Mouse (Mus musculus) lung, postnatal 0 days (tissue): ENCODE measurements around the gene Gabrr1.

ENCODE experiments used
- CTCF ChIP-seq: IDR thresholded peaks from 2 replicates; pipeline ENCODE4 v1.5.1; 2016; ENCODE audit warnings: antibody characterized with exemption, mild to moderate bottlenecking
- EP300 ChIP-seq: IDR thresholded peaks from 2 replicates; pipeline ENCODE4 v1.6.1; 2016; ENCODE audit warnings: antibody characterized with exemption, mild to moderate bottlenecking, control low read depth

GRCm38 (mm10) chr4:33208881-33209841, 76.8 kb downstream of the Gabrr1 start, which contains the start of gene Srsf12:
- TF ChIP-seq CTCF (no peak), EP300 (no peak)
